Mouse (Mus musculus) embryonic fibroblast, embryonic 13.5 days (primary cell): ENCODE results near the gene Ccdc88a.

Experiments
- CTCF ChIP-seq: IDR thresholded peaks from 2 replicates; pipeline ENCODE4 v1.5.1; 2011; ENCODE audit warnings: mild to moderate bottlenecking, control low read depth, low read length, moderate library complexity, borderline replicate concordance; ENCODE audit not compliant: insufficient read depth
- POLR2A ChIP-seq: IDR thresholded peaks from 2 replicates; pipeline ENCODE4 v1.6.1; 2011; ENCODE audit warnings: low read depth, mild to moderate bottlenecking, control low read depth, low read length, moderate library complexity

DNA sequence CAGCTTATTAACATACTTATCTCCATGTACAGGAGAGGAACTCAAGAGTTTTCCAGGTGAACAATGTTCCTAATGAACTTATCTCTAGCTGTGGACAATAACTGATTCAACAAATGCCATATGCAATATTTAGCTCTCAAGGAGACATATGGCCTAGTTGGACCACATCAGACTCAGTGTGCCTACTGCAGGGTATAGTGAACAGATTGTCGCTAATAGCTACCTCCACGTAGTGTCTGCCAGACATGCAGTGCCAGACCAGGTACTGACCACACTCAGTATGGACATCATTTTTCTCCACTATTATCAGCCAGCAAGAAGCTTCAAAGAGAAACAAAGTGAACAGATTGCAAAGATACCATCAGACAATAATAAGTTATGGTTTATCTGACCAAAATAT lies 22.6 kb upstream of the Ccdc88a start:
- no peak for TF ChIP-seq POLR2A
- no peak for TF ChIP-seq CTCF
